Mouse (Mus musculus): ENCODE measurements around the gene Tbc1d24. TPM values are rescaled to one million over a fixed set of nuclear protein-coding genes. Genes with fewer than 3 reads are reported as not detected.

Gene Tbc1d24
- total RNA-seq, 2 experiments from 2014 or later, result 2.7 to 3.4 TPM

Other genes starting within 250 kb of the Tbc1d24 start
- gene Prss30, start 225.0 kb downstream of the Tbc1d24 start, total RNA-seq (2015; ENCODE audit: low replicate concordance), result 0.84 TPM in 1 of 2 replicates, not detected in the other
- not detected in 2 replicates for gene Prss30, start 225.0 kb downstream of the Tbc1d24 start, total RNA-seq (2017; ENCODE audit: low replicate concordance)
- not detected in 2 replicates for gene Prss22, start 207.5 kb downstream of the Tbc1d24 start, total RNA-seq (2015; ENCODE audit: low replicate concordance)
- gene Prss22, start 207.5 kb downstream of the Tbc1d24 start, total RNA-seq (2017; ENCODE audit: low replicate concordance), result not detected in 2 replicates
- gene Prss27, start 167.4 kb downstream of the Tbc1d24 start, total RNA-seq (2015; ENCODE audit: low replicate concordance), result not detected in 2 replicates
- not detected in 2 replicates for gene Prss27, start 167.4 kb downstream of the Tbc1d24 start, total RNA-seq (2017; ENCODE audit: low replicate concordance)
- 4.3 and 5.0 TPM in 2 replicates for gene Kctd5, start 132.1 kb downstream of the Tbc1d24 start, total RNA-seq (2015; ENCODE audit: low replicate concordance)
- gene Kctd5, start 132.1 kb downstream of the Tbc1d24 start, total RNA-seq (2017; ENCODE audit: low replicate concordance), result 8.0 and 10.7 TPM in 2 replicates
- gene Pdpk1, start 54.6 kb downstream of the Tbc1d24 start, total RNA-seq (2015; ENCODE audit: low replicate concordance), result 83.6 and 88.0 TPM in 2 replicates
- gene Pdpk1, start 54.6 kb downstream of the Tbc1d24 start, total RNA-seq (2017; ENCODE audit: low replicate concordance), result 74.5 and 76.8 TPM in 2 replicates
- gene Amdhd2, start 41.8 kb downstream of the Tbc1d24 start, total RNA-seq (2015; ENCODE audit: low replicate concordance), result 10.5 and 20.5 TPM in 2 replicates
- 9.8 and 10.7 TPM in 2 replicates for gene Amdhd2, start 41.8 kb downstream of the Tbc1d24 start, total RNA-seq (2017; ENCODE audit: low replicate concordance)
- gene Atp6v0c, start 35.9 kb downstream of the Tbc1d24 start, total RNA-seq (2015; ENCODE audit: low replicate concordance), result 231 and 265 TPM in 2 replicates
- gene Atp6v0c, start 35.9 kb downstream of the Tbc1d24 start, total RNA-seq (2017; ENCODE audit: low replicate concordance), result 83.8 and 103 TPM in 2 replicates
- not detected in 2 replicates for gene Ntn3, start 4.0 kb upstream of the Tbc1d24 start, total RNA-seq (2015; ENCODE audit: low replicate concordance)
- gene Ntn3, start 4.0 kb upstream of the Tbc1d24 start, total RNA-seq (2017; ENCODE audit: low replicate concordance), result not detected in 2 replicates
- 13.8 and 19.8 TPM in 2 replicates for gene Tedc2, start 15.3 kb upstream of the Tbc1d24 start, total RNA-seq (2015; ENCODE audit: low replicate concordance)
- 16.2 and 17.2 TPM in 2 replicates for gene Tedc2, start 15.3 kb upstream of the Tbc1d24 start, total RNA-seq (2017; ENCODE audit: low replicate concordance)
- gene Ccnf, start 45.9 kb upstream of the Tbc1d24 start, total RNA-seq (2015; ENCODE audit: low replicate concordance), result 217 and 252 TPM in 2 replicates
- gene Ccnf, start 45.9 kb upstream of the Tbc1d24 start, total RNA-seq (2017; ENCODE audit: low replicate concordance), result 391 and 426 TPM in 2 replicates
- gene Abca17, start 145.5 kb upstream of the Tbc1d24 start, total RNA-seq (2015; ENCODE audit: low replicate concordance), result not detected in 2 replicates
- not detected in 2 replicates for gene Abca17, start 145.5 kb upstream of the Tbc1d24 start, total RNA-seq (2017; ENCODE audit: low replicate concordance)
- gene Abca3, start 146.4 kb upstream of the Tbc1d24 start, total RNA-seq (2015; ENCODE audit: low replicate concordance), result 38.9 and 43.2 TPM in 2 replicates
- gene Abca3, start 146.4 kb upstream of the Tbc1d24 start, total RNA-seq (2017; ENCODE audit: low replicate concordance), result 45.6 and 46.2 TPM in 2 replicates
- gene Rnps1, start 209.0 kb upstream of the Tbc1d24 start, total RNA-seq (2015; ENCODE audit: low replicate concordance), result 78.6 and 100 TPM in 2 replicates
- 62.5 and 72.1 TPM in 2 replicates for gene Rnps1, start 209.0 kb upstream of the Tbc1d24 start, total RNA-seq (2017; ENCODE audit: low replicate concordance)
- gene Eci1, start 221.1 kb upstream of the Tbc1d24 start, total RNA-seq (2015; ENCODE audit: low replicate concordance), result 4.3 and 16.8 TPM in 2 replicates
- gene Eci1, start 221.1 kb upstream of the Tbc1d24 start, total RNA-seq (2017; ENCODE audit: low replicate concordance), result 6.2 TPM in 1 of 2 replicates, not detected in the other
- 4.6 and 9.0 TPM in 2 replicates for gene Dnase1l2, start 237.5 kb upstream of the Tbc1d24 start, total RNA-seq (2015; ENCODE audit: low replicate concordance)
- gene Dnase1l2, start 237.5 kb upstream of the Tbc1d24 start, total RNA-seq (2017; ENCODE audit: low replicate concordance), result 1.2 and 4.0 TPM in 2 replicates

All from erythroid progenitor cell, adult 5-6 weeks (primary cell).